21 mouse cellular contexts compared by ENCODE assay signal in genomic region chr10:12583473-12583872, GRCm38 (mm10).
DNase-seq lines count a peak whose midpoint lies in the region; ATAC-seq and TF ChIP-seq lines count a peak whose summit lies in the region.
"Had no signal": no experiment of that assay in that cellular context is flagged by ENCODE, and none has a peak within 500 bp of the region (broad histone marks: within the 10 kb centered on the region; RNA-seq: fewer than 3 reads in every experiment).

No protein-coding gene starts in this region.

- no peaks in the 10 kb centered on the region for H3K36me3 ChIP-seq in forebrain, postnatal 0 days (ENCODE audit: insufficient read depth)
- no peaks in the 10 kb centered on the region for H3K36me3 ChIP-seq in forebrain, embryonic 16.5 days (ENCODE audit: control insufficient read depth, insufficient read depth)
- H3K36me3 ChIP-seq in thymus, adult 2 months (ENCODE audit: control insufficient read depth, insufficient read depth, low read length): no peaks in the 10 kb centered on the region; the same call in 1 of the 2 replicates
- H3K36me3 ChIP-seq: embryonic facial prominence, embryonic 15.5 days; kidney, embryonic 15.5 days; limb, embryonic 15.5 days; lung, embryonic 15.5 days; midbrain, embryonic 12.5 days; neural tube, embryonic 13.5 days had no signal

- DNase-seq in forebrain, postnatal 0 days: no peak
- DNase-seq in layer of hippocampus, adult 2 months (ENCODE audit: low spot score in 2 of 2): no peak
- DNase-seq in layer of hippocampus, postnatal 36 days: no peak
- peak; percentile 15 for DNase-seq in thymus, postnatal 4 days
- no peak for DNase-seq in thymus, adult 2 months
- no peak for DNase-seq in T-cell, adult 2 months (ENCODE audit: low spot score)
- no peak for DNase-seq in natural killer cell, adult 2 months (ENCODE audit: low spot score in 2 of 2)
- DNase-seq: adrenal gland, postnatal 36 days; cerebellum, adult 18-20 months; cerebellum, postnatal 25 days; heart, adult 11 months; right cerebral cortex, adult 18-20 months; thymus, postnatal 25 days had no signal

- H3K4me1 ChIP-seq in forebrain, postnatal 0 days (ENCODE audit: insufficient read depth): 0 out of 2 replicates have a peak, but pooled peaks cover 5% of the 10 kb centered on the region
- peaks cover 6% of the 10 kb centered on the region for H3K4me1 ChIP-seq in forebrain, embryonic 16.5 days (replicated peaks; ENCODE audit: control insufficient read depth, insufficient read depth, low read length)
- no peaks in the 10 kb centered on the region; the same call in 1 of the 2 replicates for H3K4me1 ChIP-seq in thymus, adult 2 months (replicated peaks; ENCODE audit: control insufficient read depth, insufficient read depth, low read length)

- no peak overlapping the region for H3K4me3 ChIP-seq in forebrain, postnatal 0 days (ENCODE audit: low read depth, low read length)
- H3K4me3 ChIP-seq in forebrain, embryonic 16.5 days (replicated peaks; ENCODE audit: low read length): no peak overlapping the region
- H3K4me3 ChIP-seq in layer of hippocampus, adult 2 months: no peak overlapping the region
- no peak overlapping the region for H3K4me3 ChIP-seq in thymus, adult 2 months (ENCODE audit: control insufficient read depth, insufficient read depth, low read length)
- H3K4me3 ChIP-seq: embryonic facial prominence, embryonic 15.5 days; kidney, embryonic 15.5 days; limb, embryonic 15.5 days; lung, embryonic 15.5 days; midbrain, embryonic 12.5 days; neural tube, embryonic 13.5 days had no signal

- TF ChIP-seq CTCF in forebrain, postnatal 0 days (IDR thresholded peaks at IDR 0.05; ENCODE audit: low read depth): peak; percentile 17; the same call in 1 of the 2 replicates
- TF ChIP-seq CTCF in layer of hippocampus, adult 2 months (conservative IDR thresholded peaks at IDR 0.05): peak; percentile 57
- no peak for TF ChIP-seq CTCF in thymus, adult 2 months (IDR thresholded peaks at IDR 0.05; ENCODE audit: borderline replicate concordance, control insufficient read depth, extremely low read depth, insufficient read depth, low read length, poor library complexity)

- 94% methylated on average over 3 of the region's 3 CpGs for WGBS in forebrain, postnatal 0 days
- WGBS in forebrain, embryonic 16.5 days: 96% methylated on average over 3 of the region's 3 CpGs
- WGBS in thymus, adult 2 months: 99% methylated on average over 3 of the region's 3 CpGs

- H3K4me2 ChIP-seq in forebrain, postnatal 0 days (ENCODE audit: low read depth): no peak overlapping the region
- no peak overlapping the region for H3K4me2 ChIP-seq in forebrain, embryonic 16.5 days (ENCODE audit: low read length)
- H3K4me2 ChIP-seq: embryonic facial prominence, embryonic 15.5 days; kidney, embryonic 15.5 days; limb, embryonic 15.5 days; lung, embryonic 15.5 days; midbrain, embryonic 12.5 days; neural tube, embryonic 13.5 days had no signal

- no peak overlapping the region for H3K9ac ChIP-seq in forebrain, postnatal 0 days
- no peak overlapping the region for H3K9ac ChIP-seq in forebrain, embryonic 16.5 days (replicated peaks; ENCODE audit: low read depth, low read length)
- H3K9ac ChIP-seq: embryonic facial prominence, embryonic 15.5 days; kidney, embryonic 15.5 days; limb, embryonic 15.5 days; lung, embryonic 15.5 days; midbrain, embryonic 12.5 days; neural tube, embryonic 13.5 days had no signal

- H3K27me3 ChIP-seq in forebrain, postnatal 0 days (ENCODE audit: insufficient read depth, low read length): no peaks in the 10 kb centered on the region
- no peaks in the 10 kb centered on the region for H3K27me3 ChIP-seq in forebrain, embryonic 16.5 days (replicated peaks; ENCODE audit: control insufficient read depth, insufficient read depth, low read length)
- no peaks in the 10 kb centered on the region for H3K27me3 ChIP-seq in thymus, adult 2 months (ENCODE audit: control insufficient read depth, insufficient read depth, low read length)
- H3K27me3 ChIP-seq: CH12.LX; embryonic facial prominence, embryonic 15.5 days; kidney, embryonic 15.5 days; limb, embryonic 15.5 days; lung, embryonic 15.5 days; midbrain, embryonic 12.5 days; neural tube, embryonic 13.5 days had no signal

- H3K27ac ChIP-seq in forebrain, postnatal 0 days (ENCODE audit: low read depth, low read length): no peak overlapping the region
- H3K27ac ChIP-seq in forebrain, embryonic 16.5 days (ENCODE audit: low read length): no peak overlapping the region
- H3K27ac ChIP-seq in layer of hippocampus, adult 2 months: no peak overlapping the region
- H3K27ac ChIP-seq in thymus, adult 2 months (ENCODE audit: control insufficient read depth, insufficient read depth, low read length): no peak overlapping the region
- H3K27ac ChIP-seq: embryonic facial prominence, embryonic 15.5 days; kidney, embryonic 15.5 days; limb, embryonic 15.5 days; lung, embryonic 15.5 days; midbrain, embryonic 12.5 days; neural tube, embryonic 13.5 days had no signal

- no peak for TF ChIP-seq POLR2A in thymus, adult 2 months (IDR thresholded peaks at IDR 0.05; ENCODE audit: control insufficient read depth, extremely low read depth, insufficient read depth, low read length, poor library complexity)

- no peaks in the 10 kb centered on the region for H3K9me3 ChIP-seq in forebrain, postnatal 0 days (ENCODE audit: low read length)
- H3K9me3 ChIP-seq in forebrain, embryonic 16.5 days (ENCODE audit: control insufficient read depth, low read length): peaks cover 2% of the 10 kb centered on the region; the same call in 1 of the 2 replicates
- H3K9me3 ChIP-seq: embryonic facial prominence, embryonic 15.5 days; kidney, embryonic 15.5 days; limb, embryonic 15.5 days; lung, embryonic 15.5 days; midbrain, embryonic 12.5 days; neural tube, embryonic 13.5 days had no signal

- ATAC-seq in forebrain, postnatal 0 days: no peak
- no peak for ATAC-seq in forebrain, embryonic 16.5 days
